Mouse (Mus musculus) liver, postnatal 0 days (tissue): ENCODE measurements at regions not wholly inside any gene's neighbourhood (a gene's known extent, or its start where the extent isn't known, plus 50 kb on each side); places are given as distances from the start of the nearest gene placed in this dataset.

Experiments used
- ATAC-seq: fragments of 200-750 bp; cut with Nextera tagmentation; 2 replicates; pipeline ENCODE4 v1.8.0; 2017; ENCODE audit warnings: mild to moderate bottlenecking, moderate library complexity
- DNase-seq: peaks from one replicate; pipeline ENCODE4 v3.0.0-alpha.2; 2016
- H3K27ac ChIP-seq: fragments of 300-500 bp; sonication (generic); 2 replicates; pipeline ENCODE4 v1.5.1; 2014; ENCODE audit warnings: antibody characterized with exemption, moderate library complexity, mild to moderate bottlenecking, low read depth
- H3K27me3 ChIP-seq: fragments of 300-500 bp; sonication (generic); 2 replicates; pipeline ENCODE4 v1.6.1; 2014; ENCODE audit warnings: low read length, control low read depth, mixed read lengths; ENCODE audit not compliant: insufficient read depth
- H3K36me3 ChIP-seq: fragments of 300-500 bp; sonication (generic); replicated peaks from 2 replicates; pipeline ENCODE4 v1.6.1; 2014; ENCODE audit warnings: mild to moderate bottlenecking, control low read depth, low read length, moderate library complexity, mixed read lengths; ENCODE audit not compliant: insufficient read depth
- H3K4me1 ChIP-seq: fragments of 300-500 bp; sonication (generic); 2 replicates; pipeline ENCODE4 v1.6.1; 2014; ENCODE audit warnings: antibody characterized with exemption, mild to moderate bottlenecking, control low read depth; ENCODE audit not compliant: insufficient read depth
- H3K4me2 ChIP-seq: fragments of 300-500 bp; sonication (generic); 2 replicates; pipeline ENCODE4 v1.6.1; 2014; ENCODE audit warnings: low read depth, mild to moderate bottlenecking, low read length, moderate library complexity, mixed read lengths
- H3K4me3 ChIP-seq: fragments of 300-500 bp; sonication (generic); 2 replicates; pipeline ENCODE4 v1.5.1; 2014; ENCODE audit warnings: low read depth, low read length
- H3K9ac ChIP-seq: fragments of 300-500 bp; sonication (generic); replicated peaks from 2 replicates; pipeline ENCODE4 v1.6.1; 2014; ENCODE audit warnings: mild to moderate bottlenecking, moderate library complexity
- H3K9me3 ChIP-seq: fragments of 300-500 bp; sonication (generic); 2 replicates; pipeline ENCODE4 v1.6.1; 2016; ENCODE audit warnings: mild to moderate bottlenecking, control low read depth, low read length, mixed read lengths
- CTCF ChIP-seq: sonication (generic); IDR thresholded peaks from 2 replicates; pipeline ENCODE4 v1.5.1; 2016; ENCODE audit warnings: antibody characterized with exemption, low read depth
- EP300 ChIP-seq: IDR thresholded peaks from 2 replicates; pipeline ENCODE4 v1.6.1; 2016; ENCODE audit warnings: antibody characterized with exemption, low read depth, mild to moderate bottlenecking
- WGBS: fragments of 180-500 bp; shearing (Covaris S2); extraction: QIAGEN DNeasy Blood & Tissue Kit; methylation state at CpG from one replicate; pipeline ENCODE4 v1.1.7; 2014; ENCODE audit not compliant: insufficient replicate concordance; 5-methylcytosine and 5-hydroxymethylcytosine counted together

DNA sequence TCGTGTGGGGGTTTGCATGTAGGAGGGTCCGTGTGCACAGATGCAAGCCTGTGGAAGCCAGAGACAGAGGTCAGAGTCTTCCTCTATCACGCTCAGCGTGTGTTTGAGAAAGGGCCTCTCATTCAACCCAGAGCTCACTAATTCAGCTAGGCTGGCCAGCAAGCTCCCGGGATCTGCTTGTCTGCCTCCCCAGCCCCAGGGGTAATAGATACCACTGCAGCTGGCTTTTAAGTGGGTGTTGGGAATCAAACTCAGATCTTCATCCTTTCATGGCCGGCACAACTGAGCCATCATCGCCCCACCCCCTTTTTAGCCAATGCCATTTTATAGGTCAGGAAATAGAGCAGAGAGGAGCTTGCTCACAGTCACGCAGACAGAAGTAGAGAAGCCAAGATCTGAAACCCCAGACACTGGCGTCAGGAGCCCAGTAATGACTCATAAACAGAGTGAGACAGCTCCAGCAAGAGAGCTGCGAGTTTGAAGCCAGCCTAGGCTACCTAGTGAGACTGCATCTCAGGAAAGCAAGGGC is 80.3 kb downstream of the 1700001O22Rik start:
- WGBS = 46% methylated on average over 10 of the region's 10 CpGs
- Histone ChIP-seq H3K9ac (no peak overlapping the region), H3K27ac (no peak overlapping the region), H3K9me3 (no peaks in the 10 kb centered on the region), H3K27me3 (peaks cover 24% of the 10 kb centered on the region), H3K4me2 (no peak overlapping the region), H3K4me1 (peaks cover 15% of the 10 kb centered on the region), H3K4me3 (no peak overlapping the region), H3K36me3 (no peaks in the 10 kb centered on the region)
- TF ChIP-seq CTCF = no peak
- TF ChIP-seq EP300 = no peak
- DNase-seq (no peak), ATAC-seq (no peak)

DNA sequence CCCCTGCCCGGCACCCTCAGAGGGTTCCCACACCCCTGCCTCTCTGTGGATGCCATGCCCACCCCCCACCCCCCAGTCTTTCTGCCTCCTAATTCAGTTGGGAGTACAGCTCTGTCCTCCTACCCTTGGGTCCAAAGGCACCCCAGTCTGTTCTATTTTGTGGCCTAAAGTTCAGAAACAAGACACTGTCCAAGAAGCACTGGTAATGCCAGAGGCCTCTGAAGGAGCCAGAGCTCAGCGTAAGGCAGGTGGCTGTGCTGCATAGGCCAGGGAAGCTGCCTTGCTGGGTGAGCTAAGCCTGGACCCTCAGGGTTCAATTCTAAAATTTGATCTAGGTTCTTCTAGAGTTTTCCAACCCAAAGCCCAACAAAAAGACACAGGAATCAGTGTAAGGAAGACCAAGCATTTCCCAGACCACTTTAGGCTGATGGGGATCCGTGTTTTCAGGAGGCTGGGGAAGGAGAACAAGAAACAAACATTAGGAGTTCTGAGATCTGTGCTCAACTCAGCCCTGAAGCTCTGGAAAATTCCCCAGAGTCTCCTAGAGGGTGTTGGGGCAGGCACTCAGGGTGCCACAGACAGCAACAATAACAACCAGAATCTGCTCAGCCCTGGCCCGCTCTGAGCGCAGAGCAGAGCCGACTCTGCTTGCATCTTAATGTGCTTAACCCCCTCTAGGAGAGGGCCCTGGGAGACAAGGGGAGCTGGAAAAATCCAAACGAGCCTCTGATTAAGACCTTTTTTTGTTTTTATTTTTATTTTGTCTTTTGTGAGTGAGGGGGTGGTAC is 81.0 kb downstream of the 1700001O22Rik start:
- ATAC-seq (no peak), DNase-seq (no peak)
- Histone ChIP-seq H3K4me1 (peaks cover 21% of the 10 kb centered on the region), H3K27ac (no peak overlapping the region), H3K9me3 (no peaks in the 10 kb centered on the region), H3K4me2 (no peak overlapping the region), H3K9ac (no peak overlapping the region), H3K36me3 (no peaks in the 10 kb centered on the region), H3K27me3 (peaks cover 29% of the 10 kb centered on the region), H3K4me3 (no peak overlapping the region)
- no peak for TF ChIP-seq CTCF
- no peak for TF ChIP-seq EP300
- WGBS = 64% methylated on average over 7 of the region's 7 CpGs

DNA sequence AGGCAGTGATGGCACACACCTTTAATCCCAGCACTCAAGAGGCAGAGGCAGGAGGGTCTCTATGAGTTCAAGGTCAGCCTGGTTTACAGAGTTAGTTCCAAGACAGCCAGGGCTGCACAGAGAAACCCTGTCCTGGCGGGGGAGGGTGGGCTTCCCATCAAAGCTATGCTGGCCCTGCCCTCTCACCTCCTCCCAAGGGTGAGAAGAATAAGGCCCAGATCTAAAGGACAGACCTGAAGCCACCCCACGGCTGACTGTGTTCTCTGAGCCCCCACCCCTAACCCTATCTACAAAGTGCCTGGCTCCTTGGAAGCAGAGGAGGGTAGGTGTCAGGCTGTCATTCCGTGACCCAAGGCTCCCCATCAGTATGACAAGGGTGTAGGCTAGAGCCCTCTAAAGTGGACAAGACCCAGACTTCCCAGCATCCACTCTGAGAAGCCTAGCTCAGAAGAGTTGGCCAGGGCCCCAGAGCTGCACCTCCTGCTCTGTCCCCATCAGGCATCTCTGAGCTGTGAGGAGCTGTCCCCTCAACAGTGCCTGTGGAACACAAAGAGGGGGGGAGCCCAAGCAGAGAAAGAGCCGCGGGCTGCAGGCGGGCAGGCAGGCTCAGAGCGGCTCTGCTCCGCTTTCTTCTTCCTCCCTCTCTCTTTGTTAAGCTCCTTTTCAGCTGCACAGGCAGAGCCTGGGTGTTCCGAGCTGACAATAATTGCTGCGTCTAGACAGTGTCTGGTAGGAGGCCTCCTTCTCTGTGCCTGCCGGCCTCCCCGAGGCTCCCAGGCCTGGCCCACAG is 81.8 kb downstream of the 1700001O22Rik start:
- no peak overlapping the region for H3K9ac ChIP-seq
- 56% methylated on average over 12 of the region's 12 CpGs for WGBS
- ATAC-seq = no peak

DNA sequence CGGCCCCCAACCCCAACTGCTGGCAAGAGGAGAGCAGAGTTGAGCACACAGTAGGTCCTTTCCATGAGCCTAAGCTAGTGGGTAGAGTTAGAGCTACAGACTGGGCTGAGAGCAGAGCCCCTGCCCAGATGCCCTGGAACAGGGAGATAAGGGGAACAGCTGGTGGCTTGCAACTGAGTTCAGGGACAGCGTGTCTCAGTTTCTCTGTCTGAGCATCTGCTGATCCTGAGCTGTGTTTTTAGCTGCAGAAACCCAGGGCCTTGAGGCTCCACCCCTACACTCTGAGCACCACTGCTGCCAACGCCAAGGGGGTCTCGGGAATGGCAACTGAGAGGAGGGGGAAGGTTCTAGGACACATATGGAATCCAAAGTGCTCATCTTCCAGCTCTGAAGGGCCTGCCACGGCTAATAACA is 82.4 kb downstream of the 1700001O22Rik start:
- DNase-seq (no peak), ATAC-seq (no peak)
- TF ChIP-seq CTCF (no peak), EP300 (no peak)
- no peak overlapping the region for H3K4me3 ChIP-seq
- peaks cover 33% of the 10 kb centered on the region for H3K4me1 ChIP-seq
- no peaks in the 10 kb centered on the region for H3K36me3 ChIP-seq
- no peak overlapping the region for H3K4me2 ChIP-seq
- 0 out of 2 replicates have a peak overlapping the region, but pooled peaks have one; percentile 16 for H3K27ac ChIP-seq
- peaks cover 25% of the 10 kb centered on the region for H3K27me3 ChIP-seq
- no peak overlapping the region for H3K9ac ChIP-seq
- 51% methylated on average over 5 of the region's 5 CpGs for WGBS
- H3K9me3 ChIP-seq = no peaks in the 10 kb centered on the region

More for the DNA sequence above, 81.8 kb downstream of the 1700001O22Rik start:
- no peak for TF ChIP-seq CTCF
- TF ChIP-seq EP300 = no peak
- no peak overlapping the region for H3K4me2 ChIP-seq
- H3K27ac ChIP-seq = no peak overlapping the region
- DNase-seq = no peak
- H3K9me3 ChIP-seq = no peaks in the 10 kb centered on the region
- H3K4me3 ChIP-seq = no peak overlapping the region
- no peaks in the 10 kb centered on the region for H3K36me3 ChIP-seq
- H3K4me1 ChIP-seq = peaks cover 29% of the 10 kb centered on the region
- peaks cover 28% of the 10 kb centered on the region for H3K27me3 ChIP-seq

DNA sequence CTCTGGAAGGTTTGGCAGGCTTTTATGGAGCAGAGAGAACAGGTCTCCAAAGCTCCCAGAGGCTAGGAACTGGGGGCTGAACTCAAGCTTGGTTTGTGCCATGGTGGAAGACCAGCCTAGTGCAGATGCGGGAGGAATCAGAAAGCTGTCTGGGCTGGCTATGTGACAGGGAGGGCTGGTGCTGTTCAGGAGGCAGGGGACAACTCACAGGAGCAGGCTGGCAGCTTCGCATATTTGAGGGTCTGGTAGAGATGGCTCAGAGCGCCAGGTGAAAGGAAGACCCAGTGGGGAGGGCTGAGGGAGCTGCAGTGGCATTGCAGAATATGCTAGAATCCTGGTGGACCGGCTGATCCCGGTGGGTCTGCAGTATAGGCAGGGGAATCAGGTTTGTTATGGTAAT is 83.2 kb downstream of the 1700001O22Rik start:
- 82% methylated on average over 5 of the region's 5 CpGs for WGBS
- TF ChIP-seq CTCF = no peak
- TF ChIP-seq EP300 = no peak
- peak overlapping the region; percentile 38 for H3K9ac ChIP-seq
- peaks cover 21% of the 10 kb centered on the region for H3K27me3 ChIP-seq
- ATAC-seq = no peak
- no peak for DNase-seq
- no peak overlapping the region for H3K27ac ChIP-seq
- no peak overlapping the region for H3K4me3 ChIP-seq
- no peaks in the 10 kb centered on the region for H3K9me3 ChIP-seq
- 0 out of 2 replicates have a peak overlapping the region, but pooled peaks have one; percentile 13 for H3K4me2 ChIP-seq
- H3K36me3 ChIP-seq = no peaks in the 10 kb centered on the region
- H3K4me1 ChIP-seq = peaks cover 30% of the 10 kb centered on the region

DNA sequence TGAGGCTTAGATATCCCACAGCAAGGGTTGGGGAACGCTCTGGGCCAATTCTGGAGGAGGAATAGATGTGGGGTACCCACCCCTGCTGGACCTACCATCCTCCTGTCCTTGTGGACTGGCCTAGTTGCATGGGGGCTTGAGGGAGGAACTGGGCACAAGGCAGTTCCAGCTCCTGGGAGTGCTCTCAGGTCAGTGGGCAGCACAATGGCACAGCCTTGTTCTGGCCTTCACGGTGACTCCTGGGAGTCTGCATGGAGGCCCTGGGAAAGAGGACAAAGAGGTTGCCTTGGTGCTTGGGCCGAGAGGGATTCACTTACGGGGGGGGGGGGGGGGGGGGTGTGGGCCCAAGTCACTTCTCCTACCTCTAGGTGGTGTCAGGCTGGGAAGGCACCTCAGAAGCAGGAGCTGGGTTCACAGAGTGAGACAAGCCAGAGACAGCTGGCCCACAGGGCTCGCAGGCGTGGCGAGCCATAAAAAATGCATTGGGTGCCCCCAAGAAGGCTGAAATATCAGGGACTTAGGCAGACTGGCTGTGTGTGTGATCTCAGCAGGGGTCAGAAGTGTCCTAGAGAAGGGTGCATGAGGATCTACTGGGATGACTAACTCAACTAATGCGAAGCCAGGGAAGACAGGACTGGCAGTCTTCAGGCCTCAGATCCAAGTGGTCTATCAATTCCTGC is 83.7 kb downstream of the 1700001O22Rik start:
- Histone ChIP-seq H3K4me1 (peaks cover 29% of the 10 kb centered on the region), H3K27me3 (peaks cover 20% of the 10 kb centered on the region), H3K9ac (peak overlapping the region; percentile 38), H3K9me3 (no peaks in the 10 kb centered on the region), H3K27ac (peak overlapping the region; percentile 85), H3K4me2 (peak overlapping the region; percentile 74; the same call in 1 of the 2 replicates), H3K36me3 (no peaks in the 10 kb centered on the region), H3K4me3 (no peak overlapping the region)
- 46% methylated on average over 8 of the region's 8 CpGs for WGBS
- DNase-seq (no peak), ATAC-seq (no peak)
- TF ChIP-seq EP300 (no peak), CTCF (no peak)
